Mouse (Mus musculus) cerebellum, adult 2 months (tissue): Measurements from ENCODE around the gene Gkn3. TPM values are rescaled to one million over a fixed set of nuclear protein-coding genes. Genes with fewer than 3 reads are reported as not detected.
A peak's percentile ranks its signal among the peaks of the same experiment; 100 is the strongest.

Experiments used
- DNase-seq, 2 experiments: peaks; one replicate each; pipeline ENCODE4 v3.0.0; 2021
- H3K27ac ChIP-seq: fragments of 200-500 bp; 2 replicates; pipeline ENCODE4 v1.5.1; 2012; ENCODE audit warnings: low read length, control low read depth, inconsistent platforms; ENCODE audit not compliant: insufficient read depth
- H3K27me3 ChIP-seq: fragments of 200-500 bp; 2 replicates; pipeline ENCODE4 v1.6.1; 2012; ENCODE audit warnings: inconsistent platforms, mild to moderate bottlenecking, low read length, moderate library complexity; ENCODE audit not compliant: control insufficient read depth, insufficient read depth
- H3K4me1 ChIP-seq: fragments of 200-500 bp; 2 replicates; pipeline ENCODE4 v1.6.1; 2011; ENCODE audit warnings: low read length; ENCODE audit not compliant: control insufficient read depth, insufficient read depth
- H3K4me3 ChIP-seq: fragments of 200-500 bp; replicated peaks from 2 replicates; pipeline ENCODE3; 2011; ENCODE audit warnings: mild to moderate bottlenecking, low read depth, low read length, control low read depth; ENCODE audit not compliant: insufficient read depth
- CTCF ChIP-seq: fragments of 200-500 bp; IDR thresholded peaks from 2 replicates; pipeline ENCODE4 v1.5.1; 2011; ENCODE audit warnings: low read depth, mild to moderate bottlenecking, control low read depth, low read length, moderate library complexity, borderline replicate concordance; ENCODE audit not compliant: insufficient read depth
- POLR2A ChIP-seq: fragments of 200-500 bp; IDR thresholded peaks from 2 replicates; pipeline ENCODE4 v1.6.1; 2011; ENCODE audit warnings: low read length, control low read depth, borderline replicate concordance; ENCODE audit not compliant: insufficient read depth
- WGBS: fragments of 180-500 bp; shearing (Covaris S2); methylation state at CpG from one replicate; pipeline ENCODE4 v1.1.7; 2018; 5-methylcytosine and 5-hydroxymethylcytosine counted together
- polyA plus RNA-seq: library from polyadenylated mRNA; depleted of rRNA; stranded (reverse); fragments of >200 nt; gene quantifications from 2 replicates; pipeline ENCODE4 v1.2.3, GENCODE M21; 2012; rRNA removed

Gkn3 gene
- 19.9 and 25.1 TPM in 2 replicates for polyA plus RNA-seq

- Histone ChIP-seq H3K4me1 (no peaks in the 10 kb centered on the region), H3K27me3 (no peaks in the 10 kb centered on the region; the same call in 1 of the 2 replicates), H3K4me3 (no peak within 1 kb of the TSS), H3K27ac (no peak within 1 kb of the TSS)
- DNase-seq: no peak
- WGBS: 82% methylated on average over 7 of the region's 7 CpGs
- TF ChIP-seq POLR2A (no peak), CTCF (no peak)
Measured at GRCm38 (mm10) chr6:87388877-87389276, at the start of gene Gkn3. Gene Gkn3, minus strand, starts transcription at chr6:87388935.

GRCm38 (mm10) chr6:87436745-87437144 lies 48.0 kb upstream of the Gkn3 start:
- no peak for DNase-seq
- Histone ChIP-seq H3K27me3 (no peaks in the 10 kb centered on the region), H3K4me1 (no peaks in the 10 kb centered on the region), H3K27ac (no peak overlapping the region), H3K4me3 (no peak overlapping the region)
- 88% methylated on average over 8 of the region's 8 CpGs for WGBS
- TF ChIP-seq POLR2A: no peak
- TF ChIP-seq CTCF: no peak

- Histone ChIP-seq H3K27ac (no peak overlapping the region), H3K4me1 (no peaks in the 10 kb centered on the region), H3K4me3 (no peak overlapping the region), H3K27me3 (no peaks in the 10 kb centered on the region)
- DNase-seq: no peak
- TF ChIP-seq POLR2A (no peak), CTCF (no peak)
- 94% methylated on average over 3 of the region's 3 CpGs for WGBS
Measured at GRCm38 (mm10) chr6:87435791-87436190, 47.1 kb upstream of the Gkn3 start.

- Histone ChIP-seq H3K4me1 (peaks cover 2% of the 10 kb centered on the region; the same call in 1 of the 2 replicates), H3K27me3 (no peaks in the 10 kb centered on the region; the same call in 1 of the 2 replicates), H3K27ac (no peak within 1 kb of the TSS), H3K4me3 (no peak within 1 kb of the TSS)
- DNase-seq: no peak
- WGBS: 65% methylated on average over 7 of the region's 7 CpGs
- TF ChIP-seq POLR2A (no peak), CTCF (no peak)
Measured at GRCm38 (mm10) chr6:87428487-87429044, 39.8 kb upstream of the Gkn3 start, which contains the start of gene Bmp10. Gene Bmp10, plus strand, starts transcription at chr6:87428994.

GRCm38 (mm10) chr6:87427616-87428015 lies 38.9 kb upstream of the Gkn3 start:
- H3K27ac ChIP-seq: no peak overlapping the region
- WGBS: 15% methylated on average over 8 of the region's 8 CpGs
- no peak overlapping the region for H3K4me3 ChIP-seq
- TF ChIP-seq CTCF: no peak
- TF ChIP-seq POLR2A: no peak
- no peaks in the 10 kb centered on the region; the same call in 1 of the 2 replicates for H3K27me3 ChIP-seq
- DNase-seq: peak in 1 of 2 experiments; percentile 6
- peaks cover 2% of the 10 kb centered on the region; the same call in 1 of the 2 replicates for H3K4me1 ChIP-seq

GRCm38 (mm10) chr6:87426954-87427353 lies 38.2 kb upstream of the Gkn3 start:
- TF ChIP-seq POLR2A (no peak), CTCF (no peak)
- no peak for DNase-seq
- WGBS: 58% methylated on average over 5 of the region's 5 CpGs
- H3K27me3 ChIP-seq: no peaks in the 10 kb centered on the region; the same call in 1 of the 2 replicates
- H3K4me1 ChIP-seq: peaks cover 2% of the 10 kb centered on the region; the same call in 1 of the 2 replicates
- H3K27ac ChIP-seq: no peak overlapping the region
- no peak overlapping the region for H3K4me3 ChIP-seq

GRCm38 (mm10) chr6:87424037-87424816 lies 35.5 kb upstream of the Gkn3 start:
- TF ChIP-seq POLR2A: no peak
- no peak for TF ChIP-seq CTCF
- 16% methylated on average over 19 of the region's 19 CpGs for WGBS
- peak overlapping the region; percentile 48 for H3K4me3 ChIP-seq
- peaks cover 2% of the 10 kb centered on the region; the same call in 1 of the 2 replicates for H3K4me1 ChIP-seq
- no peak overlapping the region for H3K27ac ChIP-seq
- H3K27me3 ChIP-seq: no peaks in the 10 kb centered on the region; the same call in 1 of the 2 replicates
- peak; percentile 12 to 20 for DNase-seq

GRCm38 (mm10) chr6:87422304-87422703 lies 33.6 kb upstream of the Gkn3 start:
- DNase-seq: no peak
- Histone ChIP-seq H3K27ac (no peak overlapping the region), H3K4me3 (no peak overlapping the region), H3K4me1 (peaks cover 2% of the 10 kb centered on the region; the same call in 1 of the 2 replicates), H3K27me3 (no peaks in the 10 kb centered on the region)
- TF ChIP-seq CTCF (no peak), POLR2A (no peak)
- 85% methylated on average over 7 of the region's 7 CpGs for WGBS
